Mouse (Mus musculus) liver, embryonic 16.5 days (tissue): Measurements from ENCODE around the gene Klf12. TPM values are rescaled to one million over a fixed set of nuclear protein-coding genes. Genes with fewer than 3 reads are reported as not detected.
A peak's percentile ranks its signal among the peaks of the same experiment; 100 is the strongest.

Experiments used
- ATAC-seq: fragments of 200-750 bp; cut with Nextera tagmentation; 2 replicates; pipeline ENCODE4 v1.8.0; 2017; ENCODE audit warnings: low read depth, mild to moderate bottlenecking, moderate number of reproducible peaks, moderate library complexity
- H3K27ac ChIP-seq: fragments of 300-500 bp; sonication (generic); 2 replicates; pipeline ENCODE4 v1.5.1; 2014; ENCODE audit warnings: mild to moderate bottlenecking, low read length
- H3K27me3 ChIP-seq: fragments of 300-500 bp; sonication (generic); 2 replicates; pipeline ENCODE4 v1.6.1; 2014; ENCODE audit warnings: low read depth, low read length, mixed read lengths; ENCODE audit not compliant: control insufficient read depth, insufficient read depth
- H3K36me3 ChIP-seq: fragments of 300-500 bp; sonication (generic); 2 replicates; pipeline ENCODE4 v1.6.1; 2014; ENCODE audit warnings: mild to moderate bottlenecking; ENCODE audit not compliant: control insufficient read depth, insufficient read depth
- H3K4me1 ChIP-seq: fragments of 300-500 bp; sonication (generic); 2 replicates; pipeline ENCODE4 v1.6.1; 2014; ENCODE audit warnings: low read depth, low read length, mixed read lengths; ENCODE audit not compliant: control insufficient read depth
- H3K4me2 ChIP-seq: fragments of 300-500 bp; sonication (generic); 2 replicates; pipeline ENCODE4 v1.6.1; 2014; ENCODE audit warnings: low read depth, low read length, mixed read lengths
- H3K4me3 ChIP-seq: fragments of 300-500 bp; sonication (generic); 2 replicates; pipeline ENCODE4 v1.5.1; 2014; ENCODE audit warnings: low read depth, mild to moderate bottlenecking, low read length
- H3K9ac ChIP-seq: fragments of 300-500 bp; sonication (generic); 2 replicates; pipeline ENCODE4 v1.6.1; 2014; ENCODE audit warnings: low read depth, low read length
- H3K9me3 ChIP-seq: fragments of 300-500 bp; sonication (generic); replicated peaks from 2 replicates; pipeline ENCODE4 v1.6.1; 2016; ENCODE audit warnings: low read length; ENCODE audit not compliant: control insufficient read depth
- WGBS: fragments of 180-500 bp; shearing (Covaris S2); extraction: QIAGEN DNeasy Blood & Tissue Kit; methylation state at CpG from one replicate; pipeline ENCODE4 v1.1.7; 2014; ENCODE audit not compliant: insufficient replicate concordance; 5-methylcytosine and 5-hydroxymethylcytosine counted together
- polyA plus RNA-seq: library from polyadenylated mRNA; unstranded; fragments of >200 nt; fragmentation: Nextera tagmentation; extraction: Ambion mirVana; gene quantifications from 2 replicates; pipeline ENCODE4 v1.2.1, GENCODE M21; 2015

Klf12 gene
- polyA plus RNA-seq, 1 experiment from 2014 or later = 7.4 TPM

DNA sequence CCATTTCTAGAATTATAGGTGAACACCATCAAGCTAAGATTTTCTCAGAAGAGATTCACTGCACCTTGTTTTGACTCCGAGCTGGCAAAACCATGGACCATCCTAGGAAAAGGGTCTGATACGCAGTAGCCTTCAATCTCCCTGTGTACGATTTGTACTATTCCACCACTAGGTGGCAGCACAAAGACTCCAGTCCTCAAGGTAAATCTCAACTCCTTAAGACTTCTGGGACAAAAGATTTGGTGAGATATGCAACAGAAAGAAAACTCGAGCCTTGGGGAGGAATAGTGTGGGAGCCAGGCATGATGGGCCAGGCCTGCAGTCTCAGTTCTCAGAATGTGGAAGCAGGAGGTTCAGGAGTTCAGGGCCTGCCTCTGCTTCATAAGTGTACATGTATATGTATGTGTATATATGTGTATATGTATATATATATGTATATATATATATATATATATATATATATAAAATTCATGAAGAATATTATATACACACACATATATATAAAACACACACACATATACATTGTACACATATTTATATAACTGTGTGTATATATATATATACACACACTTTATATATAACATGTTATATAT is 274.6 kb downstream of the Klf12 start:
- Histone ChIP-seq H3K27me3 (no peaks in the 10 kb centered on the region), H3K27ac (no peak overlapping the region), H3K4me2 (no peak overlapping the region), H3K4me1 (no peaks in the 10 kb centered on the region), H3K9ac (no peak overlapping the region), H3K4me3 (no peak overlapping the region), H3K36me3 (no peaks in the 10 kb centered on the region), H3K9me3 (no peaks in the 10 kb centered on the region)
- no peak for ATAC-seq
- WGBS = 30% methylated on average over 4 of the region's 4 CpGs

DNA sequence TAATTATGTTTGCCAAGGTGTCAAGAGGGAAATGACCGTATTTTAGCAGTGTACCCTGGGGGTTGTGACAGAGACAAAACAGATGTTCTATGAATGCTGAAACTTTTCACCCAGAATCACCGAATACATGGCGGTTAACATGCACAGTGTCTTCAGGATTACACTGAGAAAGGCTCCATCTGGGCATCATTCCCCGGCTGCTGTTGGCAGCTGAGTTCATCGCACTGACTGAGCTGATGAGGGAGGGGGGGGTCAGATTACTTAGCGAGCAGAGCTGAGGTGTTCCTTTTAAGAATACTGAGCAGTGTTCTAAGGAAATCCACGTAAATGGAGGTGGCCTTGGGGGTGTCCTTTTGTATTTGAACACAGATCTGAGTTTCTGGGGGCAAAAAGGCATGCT is 301.0 kb downstream of the Klf12 start:
- H3K9me3 ChIP-seq = no peaks in the 10 kb centered on the region; the same call in 1 of the 2 replicates
- ATAC-seq = no peak
- no peak overlapping the region for H3K9ac ChIP-seq
- no peaks in the 10 kb centered on the region for H3K27me3 ChIP-seq
- no peaks in the 10 kb centered on the region for H3K36me3 ChIP-seq
- 62% methylated on average over 7 of the region's 7 CpGs for WGBS
- H3K4me2 ChIP-seq = no peak overlapping the region
- no peaks in the 10 kb centered on the region for H3K4me1 ChIP-seq
- no peak overlapping the region for H3K27ac ChIP-seq
- no peak overlapping the region for H3K4me3 ChIP-seq

DNA sequence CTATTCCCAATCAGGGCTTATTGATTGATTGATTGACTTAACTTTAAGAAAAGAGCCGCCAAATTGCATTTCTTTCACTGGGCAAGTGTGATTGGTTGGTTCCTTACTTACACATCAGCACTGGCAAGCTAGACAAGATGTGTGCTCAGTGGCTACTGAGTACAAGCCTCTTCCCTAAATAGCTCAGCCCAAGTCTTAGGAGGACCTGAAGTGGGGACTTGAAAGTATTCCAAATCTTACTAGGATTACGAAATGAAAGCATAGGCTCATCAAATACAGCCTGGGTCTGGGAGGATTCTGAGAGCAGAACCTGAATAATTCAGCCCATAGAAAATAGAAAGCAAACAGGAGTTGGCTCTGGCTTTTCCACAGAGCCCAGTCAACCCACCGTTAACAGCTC is 303.3 kb downstream of the Klf12 start:
- Histone ChIP-seq H3K9ac (no peak overlapping the region), H3K4me1 (no peaks in the 10 kb centered on the region), H3K36me3 (no peaks in the 10 kb centered on the region), H3K9me3 (no peaks in the 10 kb centered on the region), H3K4me3 (no peak overlapping the region), H3K27me3 (no peaks in the 10 kb centered on the region), H3K27ac (no peak overlapping the region), H3K4me2 (no peak overlapping the region)
- 69% methylated on average over 3 of the region's 3 CpGs for WGBS
- no peak for ATAC-seq

DNA sequence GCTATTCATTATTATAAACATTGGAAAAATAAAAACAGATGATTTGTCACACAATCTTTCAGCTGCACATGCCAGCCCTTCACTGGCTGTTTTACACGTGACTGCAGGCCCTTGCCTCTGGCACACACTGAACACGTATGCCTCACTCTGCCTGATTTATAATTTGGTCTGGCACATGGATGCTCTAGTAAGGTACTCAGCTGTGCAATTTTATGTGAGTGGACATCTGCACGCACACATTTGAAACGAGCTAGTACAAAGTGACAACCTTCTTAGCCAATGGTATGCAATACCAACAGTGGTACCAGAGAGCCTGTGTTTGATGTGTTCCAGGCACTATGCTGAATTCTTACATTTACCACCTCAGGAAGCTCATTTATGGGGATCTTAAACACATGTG is 316.6 kb downstream of the Klf12 start:
- no peak for ATAC-seq
- no peaks in the 10 kb centered on the region for H3K4me1 ChIP-seq
- no peaks in the 10 kb centered on the region for H3K9me3 ChIP-seq
- H3K36me3 ChIP-seq = no peaks in the 10 kb centered on the region
- H3K4me2 ChIP-seq = no peak overlapping the region
- H3K27me3 ChIP-seq = no peaks in the 10 kb centered on the region
- no peak overlapping the region for H3K4me3 ChIP-seq
- H3K9ac ChIP-seq = no peak overlapping the region
- H3K27ac ChIP-seq = no peak overlapping the region
- 74% methylated on average over 4 of the region's 4 CpGs for WGBS

DNA sequence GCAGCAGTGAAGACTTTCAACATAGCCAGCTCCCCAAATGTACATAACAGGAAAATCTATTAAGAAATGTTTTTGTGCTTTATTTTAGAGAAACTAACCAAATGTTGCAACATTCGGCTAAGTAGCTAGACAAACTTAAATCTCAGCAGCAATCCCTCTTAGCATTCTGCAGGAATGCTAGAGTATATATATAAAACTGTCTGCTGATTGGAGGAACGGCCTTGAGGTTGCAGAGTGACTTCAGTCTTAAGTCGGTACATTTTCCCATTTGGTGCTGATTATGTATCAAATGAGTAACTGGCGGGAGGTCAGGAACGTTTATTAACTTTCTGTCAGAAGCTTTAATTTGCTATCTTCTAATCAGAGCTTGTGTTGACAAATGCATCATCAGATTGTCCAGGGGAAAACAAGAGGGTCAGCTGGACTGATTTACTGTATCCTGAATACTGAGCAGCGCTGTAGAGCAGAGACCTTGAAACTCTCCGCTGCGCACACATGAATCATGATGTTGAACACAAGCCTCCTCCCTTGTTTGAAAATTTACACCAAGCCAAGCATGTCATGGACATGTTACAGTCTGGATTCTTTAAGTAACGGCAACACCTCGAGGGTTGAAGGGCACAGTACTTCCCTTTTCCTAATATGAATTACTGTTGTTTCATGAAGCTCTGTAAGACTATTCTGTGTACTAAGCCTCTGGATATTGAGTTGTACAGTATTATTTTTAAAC is 323.8 kb downstream of the Klf12 start:
- no peak overlapping the region for H3K27ac ChIP-seq
- no peak overlapping the region for H3K4me3 ChIP-seq
- no peak overlapping the region for H3K9ac ChIP-seq
- H3K27me3 ChIP-seq = no peaks in the 10 kb centered on the region
- H3K9me3 ChIP-seq = no peaks in the 10 kb centered on the region
- no peak for ATAC-seq
- no peak overlapping the region for H3K4me2 ChIP-seq
- 64% methylated on average over 10 of the region's 10 CpGs for WGBS
- no peaks in the 10 kb centered on the region for H3K4me1 ChIP-seq
- H3K36me3 ChIP-seq = no peaks in the 10 kb centered on the region

DNA sequence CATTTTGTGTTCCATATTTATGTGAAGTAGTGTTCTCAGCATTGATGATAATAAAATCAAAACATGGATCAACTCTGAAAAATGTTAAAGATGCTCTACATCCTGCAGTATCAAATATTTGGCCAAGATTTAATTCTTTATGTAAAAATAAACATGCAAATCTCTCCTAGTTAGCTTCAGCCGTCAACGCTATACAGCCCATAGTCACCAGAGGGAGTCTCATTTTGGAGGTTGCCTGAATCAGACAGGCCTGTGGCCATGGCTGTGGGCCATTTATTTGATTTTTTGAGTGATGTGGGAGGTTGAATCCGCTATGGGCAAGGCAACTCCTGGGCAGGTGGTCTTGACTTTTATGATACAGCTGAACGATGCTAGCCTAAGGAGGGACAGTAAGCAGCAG is 329.3 kb downstream of the Klf12 start:
- no peak for ATAC-seq
- H3K9me3 ChIP-seq = no peaks in the 10 kb centered on the region
- 66% methylated on average over 4 of the region's 4 CpGs for WGBS

DNA sequence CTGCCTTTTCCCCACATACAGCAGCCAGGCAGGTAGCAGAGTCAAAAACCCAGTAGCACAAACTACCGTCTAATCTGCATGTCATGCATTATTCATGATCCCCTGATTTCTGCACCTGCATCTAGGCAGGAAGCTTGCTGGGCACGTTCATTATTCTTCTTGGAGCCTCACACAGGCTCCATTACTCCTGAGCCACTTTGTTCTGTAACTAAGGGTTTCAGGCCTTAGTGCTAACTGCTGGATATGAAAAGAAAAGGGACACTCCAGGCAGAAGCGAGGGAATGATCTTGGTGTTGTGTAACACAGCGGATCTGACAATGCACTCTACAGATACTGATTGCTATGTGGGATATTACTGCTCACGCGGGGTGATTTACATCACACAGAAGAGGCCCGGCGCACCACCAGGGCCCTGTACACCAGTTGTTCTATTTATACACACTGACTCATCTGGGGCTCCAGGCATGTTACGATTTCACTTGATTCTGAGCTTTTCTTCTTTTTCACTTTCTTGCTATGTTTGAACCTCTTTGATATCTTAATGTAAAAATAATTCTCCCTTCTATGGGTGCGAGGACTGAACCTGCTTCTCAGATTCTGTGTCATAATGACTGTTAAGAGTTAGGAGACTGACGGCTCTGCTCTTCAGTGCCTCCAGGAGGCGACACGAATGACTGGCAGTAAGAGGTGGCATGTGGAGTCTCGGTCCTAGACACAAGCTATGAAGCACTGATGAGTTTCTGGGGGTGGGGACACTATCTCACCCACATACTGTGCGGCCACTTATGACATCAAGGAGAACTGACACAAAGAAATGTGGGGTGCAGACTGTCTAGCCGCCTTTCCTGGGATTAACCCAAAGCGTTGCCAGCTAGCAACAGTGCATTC is 340.0 kb downstream of the Klf12 start:
- no peak overlapping the region for H3K9ac ChIP-seq
- peaks cover 2% of the 10 kb centered on the region; the same call in 1 of the 2 replicates for H3K4me1 ChIP-seq
- H3K4me2 ChIP-seq = no peak overlapping the region
- 63% methylated on average over 17 of the region's 17 CpGs for WGBS
- H3K36me3 ChIP-seq = no peaks in the 10 kb centered on the region
- H3K27ac ChIP-seq = no peak overlapping the region
- H3K4me3 ChIP-seq = no peak overlapping the region
- ATAC-seq = no peak
- H3K9me3 ChIP-seq = no peaks in the 10 kb centered on the region
- no peaks in the 10 kb centered on the region for H3K27me3 ChIP-seq

More for the DNA sequence above, 329.3 kb downstream of the Klf12 start:
- Histone ChIP-seq H3K27ac (no peak overlapping the region), H3K36me3 (no peaks in the 10 kb centered on the region), H3K9ac (no peak overlapping the region), H3K4me1 (no peaks in the 10 kb centered on the region), H3K4me2 (no peak overlapping the region), H3K27me3 (no peaks in the 10 kb centered on the region), H3K4me3 (no peak overlapping the region)

DNA sequence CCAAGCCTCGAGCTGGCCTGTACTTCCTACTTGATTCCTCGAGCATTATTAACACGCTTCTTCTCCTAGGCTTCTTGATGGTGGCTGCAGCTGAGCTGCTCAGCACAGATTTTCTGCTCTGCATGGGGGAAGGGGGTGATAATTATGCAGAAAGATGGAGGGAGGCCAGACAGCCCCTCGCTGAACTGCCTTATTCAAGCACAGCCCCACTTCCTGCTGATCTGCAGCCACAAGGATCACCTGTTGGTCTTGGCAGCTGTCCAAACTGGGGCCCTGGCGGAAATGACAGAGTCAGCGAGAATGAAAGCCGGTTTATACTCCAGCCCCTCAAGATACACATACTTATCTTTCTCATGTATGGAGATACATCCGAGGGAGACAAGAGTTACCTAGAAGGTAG is 341.3 kb downstream of the Klf12 start:
- no peaks in the 10 kb centered on the region for H3K9me3 ChIP-seq
- H3K4me3 ChIP-seq = no peak overlapping the region
- no peaks in the 10 kb centered on the region for H3K36me3 ChIP-seq
- peaks cover 2% of the 10 kb centered on the region; the same call in 1 of the 2 replicates for H3K4me1 ChIP-seq
- H3K27me3 ChIP-seq = no peaks in the 10 kb centered on the region
- no peak overlapping the region for H3K9ac ChIP-seq
- no peak overlapping the region for H3K4me2 ChIP-seq
- no peak overlapping the region for H3K27ac ChIP-seq
- 16% methylated on average over 8 of the region's 8 CpGs for WGBS
- ATAC-seq = peak; percentile 27; the same call in 1 of the 2 replicates

DNA sequence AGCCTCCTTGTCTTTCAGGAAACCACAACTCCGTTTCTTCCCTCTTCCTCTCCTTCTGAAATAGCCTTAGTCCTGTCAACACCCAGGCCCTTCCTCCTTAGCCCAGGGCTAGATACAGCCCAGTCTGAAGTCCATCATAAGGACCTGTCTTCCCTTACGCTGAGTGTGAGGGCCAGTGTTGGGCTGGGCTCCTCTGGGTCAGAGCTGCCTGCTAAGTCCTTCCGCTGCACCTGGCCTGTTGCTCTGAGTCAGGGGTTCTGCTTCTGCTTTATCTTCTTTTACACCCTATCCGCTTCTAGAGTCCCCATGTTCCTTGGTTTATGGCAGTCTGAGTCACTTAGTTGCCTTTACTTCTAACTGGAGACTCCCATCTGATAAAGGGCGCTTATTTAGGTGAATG is 351.0 kb downstream of the Klf12 start:
- no peak overlapping the region for H3K4me2 ChIP-seq
- no peak for ATAC-seq
- H3K36me3 ChIP-seq = no peaks in the 10 kb centered on the region
- no peaks in the 10 kb centered on the region for H3K9me3 ChIP-seq
- H3K4me1 ChIP-seq = no peaks in the 10 kb centered on the region
- no peak overlapping the region for H3K4me3 ChIP-seq
- H3K27ac ChIP-seq = no peak overlapping the region
- no peak overlapping the region for H3K9ac ChIP-seq
- 37% methylated on average over 5 of the region's 5 CpGs for WGBS
- H3K27me3 ChIP-seq = no peaks in the 10 kb centered on the region
